8 mouse cellular contexts compared by ENCODE assay signal in the genomic region with DNA sequence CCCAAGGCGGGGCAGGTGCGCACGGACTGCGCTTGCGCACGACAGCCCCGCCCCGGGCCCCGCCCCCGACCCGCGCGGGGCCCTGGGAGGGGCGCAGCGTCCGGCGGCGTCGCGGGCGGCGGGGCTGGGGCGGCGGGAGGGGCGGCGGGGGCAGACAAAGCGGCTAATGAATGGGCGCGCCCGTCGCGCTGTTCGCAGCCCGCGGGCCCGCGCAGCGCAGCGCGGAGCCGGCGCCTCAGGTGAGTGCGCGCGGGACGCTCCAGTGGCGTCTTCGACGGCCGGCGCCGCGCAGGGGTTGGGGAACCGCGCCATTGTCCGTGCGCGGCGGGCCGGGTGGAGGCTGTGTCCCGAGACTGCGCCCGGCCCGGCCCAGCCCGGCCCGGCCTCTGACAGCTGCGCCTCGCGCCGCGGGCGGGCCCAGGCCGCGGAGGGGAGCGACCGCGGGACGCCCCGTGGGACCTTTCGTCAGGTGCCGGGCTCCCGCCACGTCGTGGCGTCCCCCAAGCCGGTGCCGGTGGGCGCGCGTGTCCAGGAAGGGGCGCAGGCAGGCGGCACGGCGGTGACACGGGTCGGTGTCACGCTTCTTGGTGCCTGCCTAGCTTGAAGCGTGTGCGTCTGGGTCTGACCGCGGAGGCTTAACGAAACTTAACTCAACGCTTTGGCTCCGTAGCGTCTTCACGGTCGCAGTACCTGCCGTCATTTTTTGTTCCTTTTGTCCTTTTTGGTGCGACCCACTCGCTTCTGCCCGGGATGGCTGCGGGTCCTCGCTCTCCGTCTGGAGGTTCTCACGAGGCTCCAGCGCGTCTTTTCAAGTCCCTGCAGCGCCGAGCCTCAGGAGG. TPM values are rescaled to one million over a fixed set of nuclear protein-coding genes. Genes with fewer than 3 reads are reported as not detected.
DNase-seq lines count a peak whose midpoint lies in the region; ATAC-seq lines count a peak whose summit lies in the region.

TSS of gene Zbed4 (plus strand) at position 97 of the 839 bp plus-strand sequence.

- ATAC-seq in kidney, embryonic 14.5 days (ENCODE audit: low FRiP score, low TSS enrichment): peak; percentile 74
- peak; percentile 29 for ATAC-seq in intestine, embryonic 16.5 days
- ATAC-seq in liver, embryonic 16.5 days (ENCODE audit: low read depth): no peak; the same call in 1 of the 2 replicates

- peak within 1 kb of the TSS; percentile 93 for H3K27ac ChIP-seq in kidney, embryonic 14.5 days (ENCODE audit: low read depth, low read length)
- H3K27ac ChIP-seq in intestine, embryonic 16.5 days (ENCODE audit: low read length): peak within 1 kb of the TSS; percentile 95
- H3K27ac ChIP-seq in liver, embryonic 16.5 days (ENCODE audit: low read length): peak within 1 kb of the TSS; percentile 94

- peak within 1 kb of the TSS; percentile 90 for H3K9ac ChIP-seq in kidney, embryonic 14.5 days (ENCODE audit: low read depth, low read length)
- peak within 1 kb of the TSS; percentile 86 for H3K9ac ChIP-seq in intestine, embryonic 16.5 days (ENCODE audit: low read depth, low read length)
- peak within 1 kb of the TSS; percentile 96 for H3K9ac ChIP-seq in liver, embryonic 16.5 days (ENCODE audit: low read depth, low read length)

- H3K36me3 ChIP-seq in kidney, embryonic 14.5 days (ENCODE audit: control insufficient read depth, insufficient read depth, low read length): peaks cover 6% of the 10 kb centered on the region; the same call in 1 of the 2 replicates
- no peaks in the 10 kb centered on the region for H3K36me3 ChIP-seq in intestine, embryonic 16.5 days (ENCODE audit: control insufficient read depth, insufficient read depth, low read length)
- peaks cover 7% of the 10 kb centered on the region; the same call in 1 of the 2 replicates for H3K36me3 ChIP-seq in liver, embryonic 16.5 days (ENCODE audit: control insufficient read depth, insufficient read depth)

- no peak for DNase-seq in kidney, postnatal 14 days
- peak; percentile 57 for DNase-seq in c-Kit-positive CD71-positive TER-119-positive erythroid progenitor cells, embryonic 14.5 days (ENCODE audit: low spot score)
- peak; percentile 47 for DNase-seq in gastrocnemius, postnatal 10 days
- peak; percentile 77 for DNase-seq in neural tube, embryonic 10.5 days (ENCODE audit: extremely low spot score, low spot score)
- DNase-seq in testis, postnatal 14 days (ENCODE audit: low spot score): peak; percentile 75

- H3K4me3 ChIP-seq in kidney, embryonic 14.5 days (ENCODE audit: low read length): peak within 1 kb of the TSS; percentile 91
- H3K4me3 ChIP-seq in intestine, embryonic 16.5 days (ENCODE audit: low read length): peak within 1 kb of the TSS; percentile 89
- peak within 1 kb of the TSS; percentile 91 for H3K4me3 ChIP-seq in liver, embryonic 16.5 days (ENCODE audit: low read depth, low read length)

- peaks cover 15% of the 10 kb centered on the region for H3K4me1 ChIP-seq in kidney, embryonic 14.5 days (ENCODE audit: control insufficient read depth, insufficient read depth, low read length)
- peaks cover 10% of the 10 kb centered on the region for H3K4me1 ChIP-seq in intestine, embryonic 16.5 days (ENCODE audit: control insufficient read depth, insufficient read depth, low read length)
- H3K4me1 ChIP-seq in liver, embryonic 16.5 days (ENCODE audit: control insufficient read depth, low read depth, low read length): peaks cover 23% of the 10 kb centered on the region

- peak within 1 kb of the TSS; percentile 72 for H3K4me2 ChIP-seq in kidney, embryonic 14.5 days (replicated peaks; ENCODE audit: low read depth, low read length)
- H3K4me2 ChIP-seq in intestine, embryonic 16.5 days (ENCODE audit: low read depth, low read length): peak within 1 kb of the TSS; percentile 76
- H3K4me2 ChIP-seq in liver, embryonic 16.5 days (ENCODE audit: low read depth, low read length): peak within 1 kb of the TSS; percentile 77

- under 1% methylated on average over 73 of the region's 119 CpGs for WGBS in kidney, embryonic 14.5 days
- under 1% methylated on average over 88 of the region's 119 CpGs for whole genome bisulfite sequencing in intestine, embryonic 16.5 days
- WGBS in liver, embryonic 16.5 days (ENCODE audit: insufficient replicate concordance): under 1% methylated on average over 88 of the region's 119 CpGs

- H3K9me3 ChIP-seq in kidney, embryonic 14.5 days (ENCODE audit: control insufficient read depth, low read length): no peaks in the 10 kb centered on the region
- no peaks in the 10 kb centered on the region for H3K9me3 ChIP-seq in intestine, embryonic 16.5 days (ENCODE audit: control insufficient read depth, low read length)
- H3K9me3 ChIP-seq in liver, embryonic 16.5 days (replicated peaks; ENCODE audit: control insufficient read depth, low read length): no peaks in the 10 kb centered on the region

- H3K27me3 ChIP-seq in kidney, embryonic 14.5 days (ENCODE audit: control insufficient read depth, insufficient read depth, low read length): no peaks in the 10 kb centered on the region
- H3K27me3 ChIP-seq in intestine, embryonic 16.5 days (replicated peaks; ENCODE audit: control insufficient read depth, insufficient read depth, low read length): no peaks in the 10 kb centered on the region
- no peaks in the 10 kb centered on the region for H3K27me3 ChIP-seq in liver, embryonic 16.5 days (ENCODE audit: control insufficient read depth, insufficient read depth, low read depth, low read length)

RNA-seq across cellular contexts. Expression of gene Zbed4, which starts in this region (rescaled TPM):
- polyA plus RNA-seq in kidney, embryonic 14.5 days (2014; fragmentation: Nextera tagmentation; extraction: Ambion mirVana): 12.4 and 26.8 TPM in 2 replicates
- 1 to 10 TPM; 7.2 to 9.4 TPM for total RNA-seq in gastrocnemius, postnatal 10 days (2021)
- polyA plus RNA-seq in intestine, embryonic 16.5 days (2015; fragmentation: Nextera tagmentation; extraction: Ambion mirVana): 11.9 and 12.4 TPM in 2 replicates
- 10.0 and 10.2 TPM in 2 replicates for polyA plus RNA-seq in liver, embryonic 16.5 days (2015; fragmentation: Nextera tagmentation; extraction: Ambion mirVana)
